Mouse (Mus musculus): ENCODE results near the gene Cnfn.

DNA sequence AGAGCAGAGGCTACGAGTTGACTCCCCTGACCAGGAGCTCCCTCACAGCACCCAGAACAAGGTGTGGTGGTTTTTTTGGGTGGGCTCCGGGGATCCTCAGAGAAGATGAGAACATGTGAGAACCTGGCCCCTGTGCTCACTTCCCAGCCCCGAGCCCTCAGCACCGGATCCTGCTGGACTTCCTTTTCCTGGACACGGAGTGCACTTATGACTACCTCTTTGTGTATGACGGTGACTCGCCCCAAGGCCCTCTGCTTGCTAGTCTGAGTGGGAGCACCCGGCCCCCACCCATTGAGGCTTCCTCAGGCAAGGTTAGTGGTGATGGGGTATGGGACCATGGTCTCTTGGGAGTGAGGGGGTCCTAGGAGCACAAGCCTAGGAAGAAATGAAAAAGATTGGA is 43.3 kb downstream of the Cnfn start:
- no peak for TF ChIP-seq CTCF (IDR thresholded peaks at IDR 0.05; ENCODE audit: extremely low read depth, insufficient read depth, low read length)
- no peak for TF ChIP-seq POLR2A (IDR thresholded peaks at IDR 0.05; ENCODE audit: extremely low read depth, insufficient read depth, low read length)
